Mouse (Mus musculus) thymus, postnatal 10 days (tissue): Measurements from ENCODE around the gene Acot13.

Experiments
- DNase-seq, 2 experiments: peaks; one replicate each; pipeline ENCODE4 v3.0.0; 2021; ENCODE audit warnings: low spot score in 2 of 2

The Acot13 gene

GRCm38 (mm10) chr13:24830756-24831352, 486 bp downstream of the Acot13 start:
- DNase-seq = peak; percentile 7 to 8

GRCm38 (mm10) chr13:24826116-24826515, 5.2 kb downstream of the Acot13 start:
- no peak for DNase-seq

- no peak for DNase-seq
Measured at GRCm38 (mm10) chr13:24825587-24825986, 5.8 kb downstream of the Acot13 start.

- no peak for DNase-seq
Measured at GRCm38 (mm10) chr13:24824647-24825046, 6.7 kb downstream of the Acot13 start.

GRCm38 (mm10) chr13:24822663-24823343, 8.5 kb downstream of the Acot13 start:
- DNase-seq = no peak

- DNase-seq = no peak
Measured at GRCm38 (mm10) chr13:24819931-24820330, 11.4 kb downstream of the Acot13 start.

- DNase-seq = no peak
Measured at GRCm38 (mm10) chr13:24816125-24817092, 14.9 kb downstream of the Acot13 start.

GRCm38 (mm10) chr13:24814616-24815015, 16.7 kb downstream of the Acot13 start:
- no peak for DNase-seq

- DNase-seq = no peak
Measured at GRCm38 (mm10) chr13:24812521-24812920, 18.8 kb downstream of the Acot13 start.

- DNase-seq = no peak
Measured at GRCm38 (mm10) chr13:24806079-24806478, 25.3 kb downstream of the Acot13 start.

GRCm38 (mm10) chr13:24803196-24803595, 28.1 kb downstream of the Acot13 start:
- no peak for DNase-seq

- peak; percentile 18 to 22 for DNase-seq
Measured at GRCm38 (mm10) chr13:24802131-24802691, 29.1 kb downstream of the Acot13 start.

GRCm38 (mm10) chr13:24801308-24801921, 29.9 kb downstream of the Acot13 start, which contains the start of gene BC005537:
Gene BC005537, plus strand, starts transcription at chr13:24801657.
- DNase-seq = peak in 1 of 2 experiments; percentile 64

GRCm38 (mm10) chr13:24800674-24801307, 30.5 kb downstream of the Acot13 start:
- DNase-seq = peak; percentile 97 to 98

- peak; percentile 23 to 26 for DNase-seq
Measured at GRCm38 (mm10) chr13:24799925-24800673, 31.2 kb downstream of the Acot13 start.

- no peak for DNase-seq
Measured at GRCm38 (mm10) chr13:24799378-24799777, 32.0 kb downstream of the Acot13 start.

- DNase-seq = no peak
Measured at GRCm38 (mm10) chr13:24798686-24799085, 32.7 kb downstream of the Acot13 start.

- DNase-seq = no peak
Measured at GRCm38 (mm10) chr13:24792411-24793045, 38.8 kb downstream of the Acot13 start.

GRCm38 (mm10) chr13:24791349-24791748, 40.0 kb downstream of the Acot13 start:
- no peak for DNase-seq

- DNase-seq = no peak
Measured at GRCm38 (mm10) chr13:24787477-24787876, 43.9 kb downstream of the Acot13 start.
